Comparison of ENCODE assay signal across 10 mouse cellular contexts in the genomic region with DNA sequence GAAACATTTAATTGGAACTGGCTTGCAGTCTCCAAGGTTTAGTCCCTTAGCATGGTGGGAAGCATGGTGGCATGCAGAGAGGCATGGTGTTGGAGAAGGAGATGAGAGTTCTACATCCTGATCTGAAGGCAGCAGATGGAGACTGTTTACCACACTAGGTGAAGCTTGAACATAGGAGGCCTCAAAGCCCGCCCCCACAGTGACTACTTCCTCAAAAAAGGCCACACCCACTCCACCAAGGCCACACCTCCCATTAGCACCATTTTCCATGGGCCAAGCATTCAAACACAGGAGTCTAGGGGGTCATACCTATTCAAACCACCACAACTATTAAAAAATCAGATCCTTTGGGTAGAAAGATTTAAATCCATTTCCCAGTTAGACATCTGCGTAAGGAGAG.
"Had no signal": no experiment of that assay in that cellular context is flagged by ENCODE, and none has a peak within 500 bp of the region (broad histone marks: within the 10 kb centered on the region; RNA-seq: fewer than 3 reads in every experiment).

No protein-coding gene starts in this region.

- H3K27me3 ChIP-seq: kidney, embryonic 15.5 days; limb, embryonic 15.5 days; liver, embryonic 12.5 days; midbrain, embryonic 13.5 days had no signal

- H3K36me3 ChIP-seq: kidney, embryonic 15.5 days; limb, embryonic 15.5 days; liver, embryonic 12.5 days; midbrain, embryonic 13.5 days had no signal

- H3K9ac ChIP-seq: kidney, embryonic 15.5 days; limb, embryonic 15.5 days; liver, embryonic 12.5 days; lung, embryonic 14.5 days; midbrain, embryonic 13.5 days had no signal

- DNase-seq: kidney, postnatal 14 days; lung, embryonic 14.5 days; right cerebral cortex, adult 18-20 months; right cerebral cortex, postnatal 25 days; thymus, adult 18-20 months; thymus, postnatal 25 days had no signal

- H3K4me1 ChIP-seq: kidney, embryonic 15.5 days; liver, embryonic 12.5 days had no signal

- H3K4me3 ChIP-seq: kidney, embryonic 15.5 days; limb, embryonic 15.5 days; liver, embryonic 12.5 days; midbrain, embryonic 13.5 days had no signal

- H3K27ac ChIP-seq: kidney, embryonic 15.5 days; limb, embryonic 15.5 days; liver, embryonic 12.5 days; midbrain, embryonic 13.5 days had no signal

- H3K9me3 ChIP-seq: kidney, embryonic 15.5 days; limb, embryonic 15.5 days; liver, embryonic 12.5 days; midbrain, embryonic 13.5 days had no signal

- H3K4me2 ChIP-seq: kidney, embryonic 15.5 days; limb, embryonic 15.5 days; liver, embryonic 12.5 days; lung, embryonic 14.5 days; midbrain, embryonic 13.5 days had no signal

- ATAC-seq: liver, embryonic 12.5 days; midbrain, embryonic 13.5 days had no signal
